Mouse (Mus musculus): ENCODE data around the gene 2310034G01Rik.

GRCm38 (mm10) chr19:46300294-46301045 lies 49.6 kb downstream of the 2310034G01Rik start:
- TF ChIP-seq CEBPB (IDR thresholded peaks at IDR 0.05; ENCODE audit: low read depth), result no peak
- no peak for TF ChIP-seq FOSL1 (IDR thresholded peaks at IDR 0.05; ENCODE audit: insufficient read depth, low read length, poor library complexity, severe bottlenecking)

Measured in C2C12 (cell line).